Mouse (Mus musculus) right cerebral cortex, adult 2 months (tissue): ENCODE data around the gene Sap30l.
"Not testable (repeated sequence)": the region's sequence is repeated elsewhere in the genome, so short reads cannot be mapped to it uniquely, and the experiment has no call there.

Experiments
- DNase-seq, 2 experiments: peaks; one replicate each; pipeline ENCODE4 v3.0.0; 2021 to 2022; ENCODE audit warnings: low spot score in 2 of 2

The Sap30l gene

DNA sequence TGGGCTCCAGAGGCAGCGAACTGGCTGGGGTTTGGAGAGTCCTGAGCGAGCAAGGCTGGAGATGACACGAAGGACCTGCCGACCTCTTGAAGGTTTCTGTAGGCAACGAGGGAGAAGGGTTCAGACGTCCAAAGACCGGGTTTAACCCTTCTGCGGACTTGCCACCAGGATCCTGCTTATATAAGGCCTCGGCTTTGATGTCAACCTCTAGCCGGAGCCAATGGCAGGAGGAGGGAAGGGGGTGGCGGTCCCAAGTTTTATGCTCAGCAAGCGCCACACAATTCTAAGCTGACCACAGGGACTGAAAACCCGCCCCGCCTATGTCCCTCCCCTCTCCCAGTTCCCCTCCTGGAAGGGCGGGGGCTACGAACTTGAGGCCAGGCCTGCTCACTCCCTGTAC, 30.4 kb downstream of the Sap30l start:
- DNase-seq, result no peak

DNA sequence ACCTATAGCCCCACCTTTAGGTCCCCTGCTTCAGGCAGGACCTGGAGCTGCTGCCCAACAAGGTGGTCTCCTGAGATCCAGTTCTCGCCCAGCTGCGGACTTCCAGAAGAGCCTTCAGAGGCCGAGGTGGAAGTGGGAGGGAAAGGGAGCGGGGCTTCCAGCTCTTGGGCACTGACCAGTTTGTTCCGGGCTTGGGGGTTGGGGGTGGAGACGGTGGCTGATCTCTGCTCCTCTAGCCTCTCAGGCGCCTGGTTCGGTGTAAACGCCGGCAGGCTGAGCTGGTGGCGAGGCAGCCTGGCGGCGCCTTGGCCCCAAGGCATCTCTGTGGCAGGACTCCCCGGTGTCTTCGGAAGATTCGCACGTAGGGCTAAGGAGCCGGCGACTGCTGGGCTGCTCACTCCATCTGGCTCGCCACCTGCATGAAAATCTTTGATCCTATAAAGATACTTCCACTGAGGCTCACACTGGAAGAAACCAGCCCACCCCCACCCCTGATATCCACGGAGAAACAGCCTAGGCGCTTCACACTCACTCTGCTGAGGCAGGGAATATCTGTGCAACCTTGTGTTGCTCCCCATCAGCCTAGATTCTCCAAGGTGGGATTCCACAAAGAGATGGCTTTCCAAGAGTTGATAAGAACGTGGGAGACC, 31.2 kb downstream of the Sap30l start, which contains the start of gene Hand1:
Gene Hand1, minus strand, starts transcription at position 267 of the 650 bp plus-strand sequence.
- DNase-seq, result no peak

DNA sequence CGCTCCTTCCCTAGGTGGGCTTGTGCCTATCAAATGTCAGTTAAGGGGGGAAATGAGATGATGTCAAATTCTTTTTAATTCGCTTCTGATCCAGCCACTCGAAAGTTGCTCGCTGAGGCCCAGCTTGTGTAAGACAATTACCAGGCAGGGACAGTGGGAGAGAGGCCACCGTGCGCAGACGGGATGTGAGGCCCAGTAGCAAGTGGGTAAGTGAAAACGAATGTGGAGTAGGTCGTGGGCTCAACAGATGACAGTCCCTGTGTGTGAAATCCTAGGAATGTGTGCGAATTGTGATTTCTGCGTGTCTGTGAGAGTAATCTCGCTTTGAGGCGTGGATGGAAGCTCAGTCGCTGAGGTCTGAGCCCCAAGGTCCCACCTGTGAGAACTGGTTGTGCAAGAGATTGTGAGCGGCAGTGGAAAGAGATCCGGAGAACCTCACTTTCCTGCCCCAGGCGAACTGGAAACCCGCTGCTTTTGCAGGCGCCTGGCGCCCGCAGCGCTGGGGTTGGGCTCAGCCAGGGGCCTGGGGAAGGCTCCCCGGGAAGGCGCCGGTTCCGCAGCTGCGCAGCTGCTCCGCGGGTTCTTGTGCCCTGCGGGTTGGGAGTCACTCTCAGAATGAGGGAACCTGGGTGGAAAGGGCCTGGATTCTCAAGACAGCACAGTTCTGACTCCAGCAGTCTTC, 32.0 kb downstream of the Sap30l start:
- DNase-seq, result no peak

DNA sequence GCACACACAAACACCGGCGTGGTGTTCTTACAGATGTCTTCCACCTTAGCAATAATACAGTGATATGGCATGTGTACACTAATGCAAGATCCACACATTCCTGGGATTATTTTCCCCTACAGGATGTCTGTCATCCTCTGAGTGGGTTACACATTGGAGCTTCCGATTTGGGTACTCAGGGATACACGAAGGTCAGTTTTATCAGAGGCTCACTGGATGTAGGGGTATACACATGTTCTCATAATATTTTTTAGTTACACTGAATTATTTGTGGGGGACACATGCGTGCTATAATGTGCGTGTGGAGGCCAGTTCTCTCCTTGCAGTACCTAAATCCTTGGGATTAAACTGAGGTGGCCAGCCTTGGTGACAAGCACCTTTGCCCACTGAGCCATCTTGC, 32.6 kb downstream of the Sap30l start:
- DNase-seq, result no peak

DNA sequence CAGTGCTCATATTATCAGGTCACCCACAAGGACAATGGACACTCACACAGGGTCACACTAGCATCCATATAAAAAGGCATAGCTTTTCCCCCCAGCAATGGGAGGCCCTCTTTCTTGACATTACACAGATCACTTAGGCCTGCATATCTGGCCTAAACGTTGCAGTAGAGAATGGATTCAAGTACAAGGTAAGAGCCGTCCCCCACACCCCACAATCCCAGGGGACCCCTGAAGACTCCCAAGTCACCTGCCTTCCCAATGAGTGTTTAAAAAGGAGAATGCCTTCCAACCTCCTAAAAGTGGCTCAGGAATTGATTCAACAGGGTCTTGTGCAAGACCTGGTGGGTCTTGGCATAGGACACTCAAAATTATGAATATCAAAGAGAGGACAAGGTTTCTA, 33.9 kb downstream of the Sap30l start:
- DNase-seq, result no peak

DNA sequence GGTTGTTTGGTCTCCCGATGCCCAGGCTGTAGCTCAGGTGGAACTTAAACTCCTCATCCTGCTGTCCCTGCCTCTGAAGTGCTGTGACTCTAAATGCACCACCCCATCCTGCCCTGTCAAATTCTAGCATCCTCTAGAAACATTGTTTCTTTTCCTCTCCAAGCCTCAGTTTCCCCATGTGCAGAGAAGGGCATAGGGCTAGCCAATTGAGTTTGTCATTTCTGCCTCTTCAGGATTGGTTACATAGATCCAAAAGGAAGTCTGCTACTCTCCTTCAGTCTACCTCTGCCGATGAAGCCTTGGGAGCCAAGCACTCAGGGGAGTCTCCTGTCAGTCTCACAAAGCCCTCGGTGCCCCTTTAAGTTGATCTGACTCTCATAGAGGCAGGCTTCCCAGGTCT, 34.5 kb downstream of the Sap30l start:
- no peak for DNase-seq

DNA sequence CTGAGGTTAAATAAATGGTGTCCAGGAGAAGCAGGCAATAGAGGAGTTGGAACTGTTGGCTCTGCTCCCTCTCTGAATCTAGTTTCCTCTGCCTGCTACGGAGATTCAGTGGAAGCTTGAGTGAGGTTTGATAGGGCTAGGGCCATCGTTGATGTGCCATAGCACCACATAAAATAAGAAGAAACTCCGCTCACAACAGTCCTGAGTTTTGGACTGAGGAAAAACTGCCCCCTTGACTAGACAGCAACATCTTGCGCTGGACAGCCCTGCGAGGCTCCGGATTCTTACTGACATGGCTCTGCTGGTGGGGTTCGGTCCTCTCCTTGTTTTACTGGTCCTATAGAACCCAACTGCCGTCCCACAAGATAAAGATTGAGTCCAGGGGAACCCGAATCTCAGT, 35.0 kb downstream of the Sap30l start:
- DNase-seq, result no peak

DNA sequence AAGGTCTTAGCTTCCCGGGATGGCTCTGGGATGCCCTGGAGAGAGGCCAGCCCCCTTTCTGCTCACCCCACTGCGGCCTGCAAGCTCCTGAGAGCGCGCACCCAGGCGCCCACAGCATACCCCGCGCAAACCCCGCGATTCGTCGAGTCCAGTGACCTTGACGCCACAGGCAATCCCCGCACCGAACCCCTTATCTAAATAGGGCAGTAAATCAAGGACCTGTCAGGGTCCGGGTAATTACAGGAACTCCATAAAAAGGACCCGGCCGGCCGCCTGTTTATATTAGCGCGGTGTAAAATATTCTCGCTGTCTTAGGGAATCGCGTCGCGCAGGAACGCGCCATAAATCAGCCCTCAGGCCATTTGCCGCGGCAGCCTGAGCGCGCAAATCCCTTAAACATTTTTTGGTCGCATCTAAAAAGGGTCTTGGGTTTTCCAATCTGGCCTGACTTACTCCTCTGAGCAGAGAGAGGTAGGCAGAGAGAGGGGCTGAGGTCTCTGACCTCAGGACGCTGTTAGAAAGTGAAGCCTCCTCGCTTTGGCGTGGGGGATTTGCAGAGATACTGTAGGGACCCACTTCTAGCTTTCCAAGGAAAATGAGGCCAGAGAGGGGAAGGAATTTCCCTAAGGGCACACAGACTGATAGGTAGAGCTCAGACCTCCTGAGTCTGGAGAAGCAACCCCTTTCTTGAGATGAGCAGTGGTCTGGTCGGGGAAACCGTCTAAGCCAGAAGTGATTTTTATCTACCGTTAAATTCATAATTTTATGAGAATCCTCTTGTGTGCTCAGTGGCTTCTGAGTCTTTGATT, 35.6 kb downstream of the Sap30l start:
- no peak for DNase-seq

DNA sequence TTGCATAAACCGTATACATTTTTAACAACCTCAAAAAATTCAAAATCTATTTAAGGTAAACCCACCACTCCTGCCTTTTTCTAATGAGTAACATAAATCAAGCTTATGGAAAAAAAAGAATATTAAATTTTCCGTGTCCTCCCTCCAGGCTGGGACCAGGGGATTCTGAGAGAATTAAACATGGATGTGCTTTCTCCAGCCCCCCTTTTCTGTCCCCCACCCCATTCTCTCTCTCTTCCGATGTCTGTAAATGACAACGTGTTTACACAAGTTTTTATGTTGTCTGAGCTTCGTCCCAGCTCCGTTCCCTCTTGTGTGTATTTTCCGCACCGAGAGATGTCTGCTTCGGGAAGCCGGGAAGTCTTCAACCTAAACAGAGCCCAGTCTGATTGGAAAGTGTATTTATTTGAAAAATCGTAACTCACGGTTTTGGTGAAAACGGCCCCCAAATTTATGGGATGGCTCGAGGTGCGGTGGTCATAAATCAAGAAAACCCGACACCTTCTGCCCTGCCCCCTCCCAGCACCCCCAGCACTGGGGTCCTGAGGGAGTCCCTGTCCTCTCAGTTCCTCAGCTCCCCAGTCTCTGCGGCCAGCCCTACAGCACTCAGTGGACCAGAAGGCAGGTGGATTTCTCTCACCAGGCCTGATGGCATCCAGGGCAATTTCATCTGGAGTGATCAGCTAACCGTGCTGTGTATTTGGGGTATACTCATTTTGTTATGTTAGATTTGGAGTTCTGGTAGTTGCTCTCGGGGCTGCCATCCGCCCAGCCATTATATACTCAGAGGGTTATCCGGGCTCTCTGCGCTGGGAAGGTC, 36.6 kb downstream of the Sap30l start:
- no peak for DNase-seq

DNA sequence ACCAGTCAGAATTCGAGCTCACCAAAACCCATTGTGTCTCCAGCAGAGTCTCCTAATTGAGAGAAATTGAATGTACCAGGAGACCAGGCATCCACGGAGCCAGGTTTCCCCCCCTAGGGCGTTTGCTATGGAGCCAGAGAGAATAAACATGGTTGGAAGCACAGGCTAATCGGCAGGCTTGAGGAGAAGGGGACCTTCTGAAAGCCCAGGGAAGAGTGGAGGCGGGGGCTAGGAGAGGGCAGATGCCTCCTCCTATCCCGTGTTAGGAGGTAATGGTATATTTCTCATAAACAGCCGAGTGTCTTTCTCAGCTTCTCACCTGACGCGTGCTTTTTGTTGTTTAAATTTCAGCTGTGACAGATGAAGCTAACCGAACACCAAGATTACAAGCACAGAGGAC, 39.5 kb downstream of the Sap30l start:
- DNase-seq, result no peak

DNA sequence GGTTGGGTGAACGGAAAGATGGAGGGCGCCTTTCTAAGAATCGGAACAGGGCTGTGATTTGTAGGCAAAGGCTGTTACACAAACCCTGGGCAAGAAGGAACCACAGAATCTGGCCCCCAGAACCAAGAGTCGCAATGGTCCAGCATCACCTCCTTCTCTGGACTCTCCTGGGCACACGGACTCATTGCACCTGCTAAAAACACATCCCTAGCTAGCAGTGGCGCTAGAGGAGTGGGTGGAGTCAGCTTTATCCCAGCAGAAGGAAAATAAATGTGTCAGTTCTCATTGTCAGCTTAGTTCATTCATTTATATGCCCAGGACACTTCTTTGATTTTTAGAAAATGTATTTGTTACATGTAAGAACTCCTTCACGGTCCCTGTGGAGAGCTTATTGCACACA, 40.0 kb downstream of the Sap30l start:
- DNase-seq, result no peak

DNA sequence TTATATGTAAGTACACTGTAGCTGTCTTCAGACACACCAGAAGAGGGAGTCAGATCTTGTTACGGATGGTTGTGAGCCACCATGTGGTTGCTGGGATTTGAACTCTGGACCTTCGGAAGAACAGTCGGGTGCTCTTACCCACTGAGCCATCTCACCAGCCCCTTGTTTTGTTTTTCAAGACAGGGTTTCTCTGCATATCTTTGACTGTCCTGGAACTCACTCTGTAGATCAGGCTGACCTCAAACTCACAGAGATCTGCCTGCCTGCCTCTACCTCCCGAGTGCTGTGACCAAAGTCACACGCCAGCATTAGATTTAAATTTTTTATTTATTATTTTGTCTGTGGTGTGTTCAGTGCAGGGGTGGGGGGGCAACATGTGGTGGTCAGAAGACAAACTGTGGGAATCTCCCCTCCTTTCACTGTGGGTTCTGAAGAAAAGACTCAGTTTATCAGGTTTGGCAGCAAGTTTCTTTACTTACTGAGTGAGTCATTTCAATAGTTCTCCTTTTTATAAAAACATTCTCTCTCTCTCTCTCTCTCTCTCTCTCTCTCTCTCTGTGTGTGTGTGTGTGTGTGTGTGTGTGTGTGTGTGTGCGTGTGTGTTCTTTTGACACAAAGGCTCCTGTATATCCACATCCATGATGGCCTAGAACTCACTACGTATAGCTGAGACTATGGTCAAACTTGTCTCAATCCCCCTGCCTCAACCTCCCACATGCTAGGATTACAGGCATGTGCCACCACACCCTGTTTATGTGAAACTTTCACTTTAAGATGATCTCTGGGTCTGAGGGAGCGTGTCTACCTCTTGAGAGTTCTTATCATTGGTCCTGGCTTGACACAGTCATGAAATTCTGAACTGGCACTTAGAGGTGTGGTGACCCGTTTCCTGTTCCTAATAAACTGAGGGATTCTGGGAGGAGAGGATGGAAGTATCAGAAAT, 45.3 kb downstream of the Sap30l start:
- DNase-seq, result not testable (repeated sequence)

DNA sequence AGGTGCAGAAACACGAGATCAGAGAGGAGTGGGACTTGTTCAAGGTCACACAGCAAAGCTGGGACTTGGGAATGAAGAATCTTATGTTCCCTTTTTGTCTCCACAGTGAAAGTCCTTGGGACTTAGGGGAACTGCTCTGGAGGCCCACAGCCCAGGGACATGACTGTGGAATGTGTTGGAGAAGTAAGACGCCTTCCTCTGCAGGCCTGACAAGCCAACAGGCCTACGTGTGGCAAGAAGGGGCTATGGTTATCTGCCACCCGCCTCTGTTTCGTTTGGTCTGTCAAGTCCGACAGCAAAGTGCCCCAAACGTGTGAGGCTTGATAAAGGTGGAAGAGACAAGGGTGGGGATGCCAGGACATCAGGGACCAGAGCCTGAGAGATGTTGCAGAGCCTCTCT, 46.0 kb downstream of the Sap30l start:
- DNase-seq, result no peak

DNA sequence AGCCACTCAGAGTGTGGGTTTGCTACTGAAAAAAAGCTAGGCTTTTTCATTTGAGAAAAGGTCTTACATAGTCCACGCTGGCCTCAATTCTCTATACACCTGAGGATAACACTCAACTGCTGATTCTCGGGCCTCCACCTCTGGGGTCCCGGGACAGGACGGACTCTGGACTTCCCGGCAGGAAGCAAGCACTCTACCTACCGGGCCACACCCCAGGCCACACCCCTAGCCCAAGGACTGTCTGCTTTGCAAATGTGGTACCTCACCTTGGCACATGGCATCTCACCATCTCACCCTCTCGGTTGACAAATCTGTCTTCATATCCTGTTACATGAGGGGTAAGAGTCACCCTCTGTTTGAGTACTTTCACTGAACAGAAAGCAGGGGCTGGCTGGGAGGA, 48.9 kb downstream of the Sap30l start:
- no peak for DNase-seq

DNA sequence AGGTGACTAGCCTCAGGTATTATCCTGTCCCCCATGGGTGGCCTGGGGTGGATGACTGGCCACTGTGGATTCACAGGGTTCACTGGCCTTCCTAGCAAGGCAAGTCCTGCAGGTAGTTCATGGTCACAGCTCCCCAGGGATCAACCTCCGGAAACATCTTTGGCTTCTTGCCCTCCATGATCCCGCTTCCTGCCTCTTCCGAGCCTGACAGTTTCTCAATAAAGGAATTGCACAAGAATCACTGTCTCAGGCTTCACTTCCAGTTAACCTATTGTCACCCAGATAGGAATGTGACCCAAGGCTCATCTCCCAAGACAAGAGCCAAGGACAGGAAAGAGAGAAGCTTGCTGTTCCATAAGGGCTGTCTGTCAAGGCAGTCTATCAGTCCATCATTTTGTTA, 49.5 kb downstream of the Sap30l start:
- DNase-seq, result no peak

DNA sequence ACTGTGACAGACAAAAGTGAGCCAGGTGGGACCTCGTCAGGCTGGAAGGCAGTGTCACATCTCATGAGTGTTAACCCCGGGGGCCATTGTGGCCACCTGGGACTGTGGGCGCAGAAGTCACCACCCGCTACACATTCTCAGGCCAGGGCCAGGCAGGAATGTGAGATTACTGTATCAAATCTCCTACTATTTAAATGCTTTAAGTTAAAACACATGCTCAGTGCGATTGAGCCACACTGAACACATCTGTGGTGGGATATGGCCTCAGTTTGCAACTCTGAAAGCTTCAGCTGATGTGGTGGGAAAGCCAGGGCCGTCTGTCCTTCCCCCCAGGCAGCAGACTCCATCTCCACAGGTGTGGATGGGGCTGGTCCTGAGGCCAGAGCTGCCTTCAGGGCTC, 52.1 kb downstream of the Sap30l start:
- DNase-seq, result no peak

DNA sequence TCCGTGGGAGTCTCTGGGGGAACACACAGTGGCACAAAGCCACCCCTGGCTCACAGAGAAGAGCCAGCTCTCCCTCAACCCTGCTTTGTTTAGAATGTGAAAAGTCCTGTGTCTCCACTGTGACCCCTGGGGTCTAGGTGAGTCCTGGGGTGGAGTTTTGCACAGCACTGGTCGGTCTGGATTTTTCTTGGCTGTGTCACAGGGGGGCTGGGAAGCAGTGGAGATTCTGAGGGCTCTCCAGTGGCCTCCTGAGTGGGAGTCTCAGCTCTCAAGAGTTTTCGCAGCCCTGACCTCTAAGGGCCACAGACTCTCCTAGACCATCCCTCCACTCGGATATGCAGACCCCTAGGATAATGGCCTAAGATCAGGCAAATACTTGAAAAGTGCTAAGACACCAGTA, 56.3 kb downstream of the Sap30l start:
- DNase-seq, result no peak
